Mouse (Mus musculus): ENCODE results near the gene Espl1.
"Not testable (repeated sequence)": the region's sequence is repeated elsewhere in the genome, so short reads cannot be mapped to it uniquely, and the experiment has no call there.

Gene Espl1

GRCm38 (mm10) chr15:102278726-102279091 is 17.4 kb upstream of the Espl1 start:
- DNase-seq = no peak

GRCm38 (mm10) chr15:102279092-102279782 is 16.8 kb upstream of the Espl1 start, which contains the start of gene Mfsd5:
Mfsd5 (plus strand) TSS chr15:102279454.
- DNase-seq = peak; percentile 85

- peak; percentile 48 for DNase-seq
Observed at GRCm38 (mm10) chr15:102279783-102280520, 16.1 kb upstream of the Espl1 start.

GRCm38 (mm10) chr15:102280623-102281022 is 15.4 kb upstream of the Espl1 start:
- DNase-seq = no peak

- no peak for DNase-seq
Observed at GRCm38 (mm10) chr15:102282463-102283292, 13.4 kb upstream of the Espl1 start.

GRCm38 (mm10) chr15:102283648-102284047 is 12.4 kb upstream of the Espl1 start:
- no peak for DNase-seq

- no peak for DNase-seq
Observed at GRCm38 (mm10) chr15:102287395-102287794, 8.7 kb upstream of the Espl1 start.

- no peak for DNase-seq
Observed at GRCm38 (mm10) chr15:102296368-102297006, 421 bp downstream of the Espl1 start.

GRCm38 (mm10) chr15:102302542-102302941 is 6.5 kb downstream of the Espl1 start:
- no peak for DNase-seq

GRCm38 (mm10) chr15:102308717-102309116 is 12.7 kb downstream of the Espl1 start:
- DNase-seq = no peak

GRCm38 (mm10) chr15:102310074-102310845 is 14.2 kb downstream of the Espl1 start:
- no peak for DNase-seq

GRCm38 (mm10) chr15:102311489-102311888 is 15.4 kb downstream of the Espl1 start:
- DNase-seq = no peak

- no peak for DNase-seq
Observed at GRCm38 (mm10) chr15:102315292-102315691, 19.2 kb downstream of the Espl1 start.

- DNase-seq = peak; percentile 67
Observed at GRCm38 (mm10) chr15:102316263-102316662, 20.2 kb downstream of the Espl1 start.

- DNase-seq = peak; percentile 52
Observed at GRCm38 (mm10) chr15:102324654-102325473, 28.8 kb downstream of the Espl1 start.

- peak; percentile 85 for DNase-seq
Observed at GRCm38 (mm10) chr15:102326022-102326576, 30.0 kb downstream of the Espl1 start, which contains the start of gene Pfdn5. Pfdn5 (plus strand) TSS chr15:102326116.

GRCm38 (mm10) chr15:102326892-102327291 is 30.8 kb downstream of the Espl1 start:
- DNase-seq = no peak

GRCm38 (mm10) chr15:102331610-102332015 is 35.5 kb downstream of the Espl1 start, which contains the start of gene Myg1:
Myg1 (plus strand) TSS chr15:102331709.
- peak; percentile 80 for DNase-seq

- DNase-seq = no peak
Observed at GRCm38 (mm10) chr15:102335254-102335653, 39.2 kb downstream of the Espl1 start.

GRCm38 (mm10) chr15:102335925-102336324 is 39.9 kb downstream of the Espl1 start:
- DNase-seq = not testable (repeated sequence)

- no peak for DNase-seq
Observed at GRCm38 (mm10) chr15:102336946-102337345, 40.9 kb downstream of the Espl1 start.
